Mouse (Mus musculus) regulatory T cell (primary cell): Measurements from ENCODE around the gene Gpatch11.
"Not testable (repeated sequence)": the region's sequence is repeated elsewhere in the genome, so short reads cannot be mapped to it uniquely, and the experiment has no call there.

Experiments used
- in situ Hi-C: fragments of 300-600 bp; cut with MboI, MseI; formaldehyde crosslinking; loops from one replicate; pipeline ENCODE4 v1.15.1; 2025; ENCODE audit warnings: high pct_unique_total_duplicates

Gene Gpatch11

DNA sequence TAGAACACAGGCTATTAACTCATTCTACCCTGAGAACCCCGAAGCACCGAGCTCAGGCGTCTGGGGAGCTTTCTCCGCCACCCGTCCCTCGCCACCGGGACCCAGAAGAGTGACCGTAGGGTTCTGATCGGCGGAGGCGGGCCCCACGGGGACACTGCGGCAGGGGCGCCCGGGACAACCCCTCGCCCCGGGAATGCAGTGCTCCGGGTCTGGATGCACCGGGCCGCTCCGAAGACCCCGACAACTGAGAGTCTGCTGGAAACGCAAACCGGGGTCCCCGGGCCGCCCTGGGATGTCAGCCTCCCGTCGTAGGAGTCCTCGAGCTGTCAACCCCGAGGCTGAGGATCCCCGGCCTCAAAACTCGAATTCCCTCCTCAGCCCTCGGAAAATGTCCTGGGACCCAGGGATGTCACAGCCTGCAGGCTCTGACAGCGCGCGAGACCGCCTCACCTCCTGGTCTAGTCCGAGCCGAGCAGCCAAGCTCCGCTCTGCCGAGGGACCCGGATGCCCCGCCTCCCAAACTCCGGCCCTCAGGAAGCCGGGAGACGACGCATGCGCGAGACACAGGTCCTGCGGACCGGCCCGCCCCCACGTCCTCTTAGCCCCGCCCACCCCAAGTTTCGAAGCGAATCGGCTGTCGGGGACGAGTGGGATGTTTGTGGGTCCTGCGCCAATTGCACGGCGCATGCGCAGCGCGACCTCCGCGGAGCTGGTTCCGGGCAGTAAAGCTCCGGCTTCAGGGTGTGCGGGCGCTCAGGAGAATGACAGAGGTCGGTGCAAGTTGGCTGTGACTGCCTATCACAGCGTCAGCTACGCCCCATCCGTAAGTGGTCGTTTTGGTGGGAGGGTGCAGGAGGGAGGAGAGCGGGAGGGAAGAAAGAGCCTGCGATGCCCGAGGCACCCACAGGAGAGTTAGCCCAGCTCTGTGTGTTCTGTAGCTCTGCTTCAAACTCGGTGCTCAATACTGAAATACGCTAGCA is at the start of gene Gpatch11, which contains the start of gene Heatr5b:
Gene Gpatch11, plus strand, starts transcription at position 712 of the 980 bp plus-strand sequence.
Gene Heatr5b, minus strand, starts transcription at position 509 of the 980 bp plus-strand sequence.
- in situ Hi-C loops: loop anchor here (5.0 to 10.0 kb wide), 3 partner anchors 47 to 1260 kb away; partner anchors contain the start of gene Eif2ak2

DNA sequence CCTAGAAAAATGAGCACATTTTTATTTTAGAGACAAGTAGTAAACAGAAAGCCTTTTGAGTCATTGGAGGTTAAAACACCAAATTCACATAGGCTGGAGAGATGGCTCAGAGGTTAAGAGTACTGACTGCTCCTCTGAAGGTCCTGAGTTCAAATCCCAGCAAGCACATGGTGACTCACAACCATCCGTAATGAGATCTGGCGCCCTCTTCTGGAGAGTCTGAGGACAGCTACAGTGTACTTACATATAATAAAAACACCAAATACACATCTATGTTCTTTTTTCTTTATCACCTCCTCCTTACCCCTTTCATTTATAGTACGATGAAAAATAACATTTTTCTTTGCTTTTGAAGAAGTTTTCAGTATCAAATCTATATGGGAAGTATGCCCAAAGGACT is 47.1 kb upstream of the Gpatch11 start:
- in situ Hi-C loops: not testable (repeated sequence)

DNA sequence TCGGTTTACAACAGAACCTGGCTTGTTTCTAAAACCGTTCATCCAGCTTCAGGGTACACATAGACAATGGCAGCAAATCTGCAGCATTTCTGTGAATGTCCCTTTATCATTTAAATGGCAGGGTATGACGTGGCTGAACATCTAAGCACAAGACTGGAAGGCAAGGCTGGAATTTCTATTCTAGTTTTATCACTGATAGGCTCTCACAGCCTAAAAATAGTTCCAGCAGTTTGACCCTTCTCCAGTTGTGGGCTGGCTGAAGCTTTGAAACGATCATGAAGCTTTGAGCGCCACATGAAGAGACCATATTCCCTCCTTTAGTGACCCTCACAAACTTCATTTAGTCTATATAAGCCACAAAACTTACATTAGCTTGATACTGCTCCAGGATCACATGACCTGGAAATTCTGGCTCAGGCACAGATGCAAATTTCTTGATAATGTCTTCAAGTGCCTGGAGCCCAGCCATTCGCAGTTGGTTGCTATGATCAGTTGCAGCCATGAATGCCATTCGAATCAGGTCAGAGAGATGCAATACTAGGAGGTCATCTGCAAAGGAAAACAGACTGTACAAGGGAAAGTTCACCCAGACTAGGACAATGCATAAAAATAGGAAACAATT is 44.2 kb upstream of the Gpatch11 start:
- in situ Hi-C loops: loop anchor here (10.0 kb wide), 1 partner anchor 404 kb away; no protein-coding TSS in a partner anchor

DNA sequence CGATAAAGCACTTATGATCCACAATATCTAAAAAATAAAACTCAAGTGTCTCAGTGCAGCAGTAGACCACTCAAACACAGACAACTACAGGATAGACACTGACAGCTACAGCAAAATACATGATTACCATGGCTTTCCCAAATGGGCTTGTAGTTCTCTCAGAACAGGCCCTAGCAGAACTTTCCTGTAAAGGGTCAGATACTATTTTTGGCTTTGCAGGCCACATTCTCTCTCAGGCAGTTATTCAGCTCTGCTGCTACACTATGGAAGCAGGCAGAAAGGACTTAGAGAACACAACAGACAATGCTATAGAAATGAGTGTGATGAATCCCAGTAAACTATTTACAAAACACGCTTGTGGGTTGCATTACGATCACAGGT is 43.7 kb upstream of the Gpatch11 start:
- in situ Hi-C loops: loop anchor here (10.0 kb wide), 1 partner anchor 403 kb away; no protein-coding TSS in a partner anchor

DNA sequence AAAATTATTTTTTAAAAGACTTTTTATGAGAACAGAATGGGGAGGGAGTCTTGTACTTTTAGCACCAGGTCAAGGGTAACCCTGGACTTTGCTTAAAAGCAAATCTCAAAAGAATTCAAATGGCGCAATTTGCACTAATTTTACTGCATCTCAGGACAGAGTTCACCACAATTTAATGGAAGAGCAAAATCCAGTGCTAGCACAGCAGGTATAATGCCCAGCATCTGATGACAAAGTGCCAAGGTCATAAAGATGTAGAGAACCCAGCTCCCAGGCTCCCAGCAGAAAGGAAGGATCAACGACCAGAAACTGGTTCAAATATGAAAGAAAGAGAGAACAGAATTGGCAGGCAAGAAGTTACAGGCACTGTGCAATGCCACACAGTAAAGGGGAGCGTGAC is 43.2 kb upstream of the Gpatch11 start:
- in situ Hi-C loops: loop anchor here (10.0 kb wide), 1 partner anchor 403 kb away; no protein-coding TSS in a partner anchor

DNA sequence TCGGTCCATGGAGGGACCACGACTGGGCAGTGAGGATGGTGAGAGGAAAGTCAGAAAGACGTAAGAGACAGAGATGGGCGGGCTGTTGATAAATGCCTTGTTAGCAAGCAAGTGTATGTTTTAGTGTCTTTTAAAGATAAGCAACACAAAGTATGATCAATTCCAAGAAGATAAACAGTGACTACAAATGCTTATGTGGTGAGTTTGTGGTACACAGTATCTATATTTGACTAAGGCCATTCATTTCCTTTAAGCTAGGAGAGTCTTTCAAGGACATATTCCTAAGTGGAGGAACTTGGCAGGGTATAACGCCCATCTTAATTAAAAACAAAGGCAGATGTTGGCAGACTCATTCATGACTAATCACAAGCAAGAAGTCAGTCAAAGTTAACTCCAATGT is 41.0 kb upstream of the Gpatch11 start:
- in situ Hi-C loops: loop anchor here (10.0 kb wide), 1 partner anchor 400 kb away; no protein-coding TSS in a partner anchor

DNA sequence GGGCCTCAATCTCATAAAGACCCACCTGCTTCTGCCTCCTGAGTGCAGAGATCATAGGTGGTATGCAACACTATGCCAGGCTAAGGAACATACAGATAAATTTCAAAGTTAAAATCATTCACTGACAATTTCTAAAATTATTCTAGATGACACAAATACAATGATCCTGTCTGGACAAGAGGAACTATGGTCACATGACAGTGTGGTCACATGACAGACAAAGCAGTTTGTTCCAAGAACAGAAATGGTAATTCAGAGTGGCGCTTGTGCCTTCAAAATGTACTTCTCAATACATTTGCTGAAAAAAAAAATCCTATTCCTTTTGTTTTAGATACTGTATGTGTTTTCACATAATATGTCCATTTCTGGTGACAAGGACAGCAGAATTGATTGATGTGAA is 38.1 kb upstream of the Gpatch11 start:
- in situ Hi-C loops: loop anchor here (10.0 kb wide), 1 partner anchor 398 kb away; no protein-coding TSS in a partner anchor

DNA sequence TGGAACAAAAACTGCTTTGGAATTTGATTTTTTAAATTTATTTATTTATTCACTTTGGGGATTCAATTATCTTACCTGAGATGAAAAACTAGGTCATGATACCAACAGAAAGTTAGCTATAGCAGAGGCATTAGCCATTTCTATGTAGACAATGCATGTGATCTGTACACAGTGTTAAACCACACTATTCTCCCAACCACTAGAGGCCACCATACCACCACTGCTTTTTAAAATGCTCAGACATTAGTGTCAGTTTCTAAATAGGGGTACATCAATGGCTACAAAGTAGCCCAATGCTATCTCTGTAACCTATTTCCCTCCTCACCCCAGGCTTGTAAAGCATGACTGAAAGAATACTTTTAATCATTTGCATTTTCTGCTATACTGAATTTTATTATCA is 26.3 kb upstream of the Gpatch11 start:
- in situ Hi-C loops: no loop called here

DNA sequence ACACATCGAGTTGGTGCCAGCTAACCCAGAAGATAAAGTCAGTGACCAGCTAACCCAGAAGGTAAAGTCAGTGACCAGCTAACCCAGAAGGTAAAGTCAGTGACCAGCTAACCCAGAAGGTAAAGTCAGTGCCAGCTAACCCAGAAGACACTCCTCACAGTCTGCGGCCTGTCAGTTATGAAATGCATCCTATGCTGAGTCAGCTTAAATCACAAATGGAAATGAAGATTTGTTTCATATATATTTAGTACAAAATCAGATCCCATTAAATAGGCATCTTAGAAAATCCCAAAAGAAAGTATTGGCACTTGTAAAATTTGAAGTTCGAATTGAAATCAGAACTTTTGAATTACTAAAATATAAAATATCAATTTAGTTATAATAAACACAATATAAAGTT is 25.8 kb upstream of the Gpatch11 start:
- in situ Hi-C loops: no loop called here

DNA sequence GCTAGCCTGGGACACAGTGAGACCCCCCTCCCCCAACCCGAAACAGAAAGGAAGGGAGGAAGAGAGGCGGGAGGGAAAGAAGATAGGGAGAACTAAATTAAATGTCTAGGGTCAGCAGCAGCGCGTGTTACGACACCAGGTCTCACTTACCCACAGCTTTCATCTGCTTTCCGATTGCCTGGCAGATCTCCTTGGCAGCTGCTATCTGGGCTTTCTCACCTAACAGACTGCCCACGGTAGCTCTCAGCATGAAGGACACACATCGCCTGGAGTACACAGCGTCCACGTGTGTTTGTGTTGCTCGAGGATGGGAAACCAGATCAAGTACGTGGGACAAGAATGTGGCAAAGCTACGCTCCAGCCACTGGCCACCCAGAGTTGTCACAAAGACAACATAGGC is 11.0 kb upstream of the Gpatch11 start:
- in situ Hi-C loops: no loop called here

DNA sequence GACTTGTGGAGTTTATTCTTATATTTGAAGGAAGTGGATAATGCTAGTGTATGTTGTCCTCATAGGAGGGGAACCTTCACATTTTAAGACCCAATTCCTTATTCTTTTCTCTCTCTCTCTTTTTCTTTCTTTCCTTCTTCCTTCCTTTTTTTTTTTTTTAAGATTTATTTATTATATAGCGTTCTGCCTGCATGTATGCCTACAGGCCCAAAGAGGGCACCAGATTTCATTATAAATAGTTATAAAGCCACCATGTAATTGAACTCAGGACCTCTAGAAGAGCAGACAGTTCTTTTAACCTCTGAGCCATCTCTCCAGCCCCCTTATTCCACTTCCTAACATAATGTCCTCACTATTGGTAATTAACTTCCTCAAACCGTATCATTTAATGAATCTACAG is 689 bp downstream of the Gpatch11 start:
- in situ Hi-C loops: loop anchor here (5.0 to 10.0 kb wide), 3 partner anchors 46 to 1259 kb away; partner anchors contain the start of gene Eif2ak2

DNA sequence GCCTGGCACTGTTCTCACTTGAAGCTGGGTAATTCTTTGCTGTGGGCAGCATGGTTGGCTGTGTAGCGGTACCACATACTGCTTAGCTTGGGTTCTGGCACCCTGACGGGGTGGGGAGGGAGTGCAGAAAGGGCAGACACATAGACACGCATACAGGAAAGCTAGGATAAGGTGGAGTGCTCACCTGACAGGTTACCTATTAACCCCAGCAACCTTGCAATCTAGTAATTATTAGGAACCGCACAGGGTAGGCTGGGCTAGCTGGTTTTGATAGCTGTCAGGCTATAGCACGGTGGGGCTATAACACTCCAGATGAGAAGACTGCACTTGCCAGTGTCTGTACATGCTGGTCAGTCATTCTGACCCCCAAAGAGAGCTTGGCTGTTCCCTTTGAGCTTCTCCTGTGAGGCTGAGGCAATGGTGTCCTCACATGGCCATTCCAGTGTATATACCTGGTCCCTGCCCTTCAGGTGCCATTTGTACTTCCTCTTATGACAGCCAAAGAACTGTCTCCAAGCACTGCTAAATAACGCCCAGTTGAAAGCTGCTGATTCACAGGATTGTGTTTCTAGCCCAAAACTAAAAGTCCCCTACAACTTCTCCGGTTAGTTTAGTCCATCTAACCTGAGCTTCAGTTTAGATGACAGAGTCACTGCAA is 7.0 kb downstream of the Gpatch11 start:
- in situ Hi-C loops: no loop called here

DNA sequence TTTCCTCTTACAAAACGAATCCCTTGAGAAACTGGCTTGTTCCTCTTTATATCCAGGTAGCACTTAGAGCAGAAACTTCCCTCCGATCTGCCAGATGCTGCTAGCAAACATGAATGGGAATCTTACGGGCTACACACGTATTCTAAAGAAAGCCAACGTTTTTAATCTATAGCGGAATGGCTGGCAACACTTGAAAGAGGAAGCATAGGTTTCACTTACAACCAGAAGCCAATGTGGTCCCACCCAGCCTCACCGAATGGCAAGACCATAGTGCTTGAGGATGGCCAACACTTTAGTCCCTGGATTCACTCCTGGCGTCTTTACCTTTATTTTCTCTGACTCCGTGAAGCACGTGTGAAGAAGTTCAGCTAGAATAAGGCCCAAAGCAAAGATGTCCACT is 20.9 kb downstream of the Gpatch11 start:
- in situ Hi-C loops: no loop called here

DNA sequence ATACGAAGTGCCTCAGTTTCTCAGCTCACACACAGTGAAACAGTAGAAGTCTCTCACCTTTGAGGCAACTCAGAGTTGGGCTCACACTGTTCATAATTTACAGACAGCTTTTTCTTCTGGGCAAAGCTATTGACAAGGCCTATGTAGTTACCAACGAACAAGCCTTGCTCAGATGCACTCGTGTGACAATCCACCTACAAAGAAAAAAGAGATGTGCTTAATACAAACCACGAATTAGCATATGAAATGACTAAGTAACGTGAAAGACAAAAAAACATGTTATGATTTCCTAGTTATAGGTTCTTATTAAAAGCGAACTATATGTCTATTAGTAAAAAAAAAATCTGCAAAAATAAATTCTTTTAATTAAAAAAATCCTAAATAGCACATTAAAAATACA is 38.5 kb downstream of the Gpatch11 start:
- in situ Hi-C loops: no loop called here

DNA sequence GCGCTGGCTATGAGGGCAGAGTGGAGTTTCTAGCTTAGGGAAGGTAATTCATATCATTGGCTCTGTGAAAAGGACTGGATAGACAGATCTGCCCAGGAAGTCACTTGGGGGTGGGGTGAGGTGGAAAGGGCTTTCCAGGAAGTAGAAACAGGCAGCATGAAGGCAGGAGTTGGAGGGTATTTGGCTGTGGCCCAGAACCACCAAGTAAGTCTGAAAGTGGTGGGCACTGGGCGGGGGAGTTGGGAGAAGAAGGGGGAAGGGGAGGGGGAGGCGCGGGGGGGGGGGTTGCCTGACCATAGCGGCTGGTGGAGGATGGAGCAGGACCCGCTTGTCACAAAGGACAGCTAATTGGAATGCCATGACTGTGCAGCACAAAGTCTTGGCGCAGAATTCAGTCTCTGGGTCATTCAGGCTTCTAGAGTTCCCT is 46.5 kb downstream of the Gpatch11 start:
- in situ Hi-C loops: loop anchor here (5.0 kb wide), 1 partner anchor 45 kb away; the partner anchor contains the start of genes Gpatch11 and Heatr5b

DNA sequence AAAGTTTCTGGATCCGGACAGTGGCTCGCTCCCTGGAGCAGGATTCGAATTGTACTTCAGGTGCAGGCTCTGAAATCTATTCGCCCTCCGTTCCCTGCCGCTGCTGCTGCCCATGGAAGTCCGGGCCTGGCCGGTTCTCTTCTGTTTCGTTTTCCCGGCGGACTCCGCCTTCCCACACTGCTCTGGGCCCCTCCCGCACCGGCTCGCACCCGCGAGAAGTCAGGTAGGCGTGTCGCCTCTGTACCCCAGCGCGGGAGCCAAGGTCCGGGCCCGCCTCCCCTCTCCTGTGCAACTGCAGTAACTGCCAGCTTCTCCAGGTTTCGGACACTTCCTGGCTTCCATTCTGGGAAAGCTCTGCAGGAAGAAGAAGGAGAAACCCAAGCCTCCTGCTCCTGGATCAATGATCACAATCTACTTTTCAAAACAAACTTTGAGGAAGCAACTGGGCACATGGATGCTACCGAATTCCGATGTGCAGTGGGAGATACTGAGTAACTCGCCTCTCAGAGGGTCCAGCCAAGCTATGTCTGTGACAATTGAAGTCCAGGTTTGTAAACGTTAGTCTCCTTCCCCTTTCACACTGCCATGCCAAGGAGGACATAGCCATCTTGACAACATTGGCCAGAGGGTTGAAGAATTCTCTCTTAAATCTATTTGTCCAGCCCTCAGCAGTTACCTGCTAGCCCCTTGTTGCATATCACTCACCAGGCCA is 47.2 kb downstream of the Gpatch11 start, which contains the start of gene Eif2ak2:
Gene Eif2ak2, minus strand, starts transcription at position 173 of the 712 bp plus-strand sequence.
- in situ Hi-C loops: loop anchor here (5.0 kb wide), 1 partner anchor 45 kb away; the partner anchor contains the start of genes Gpatch11 and Heatr5b

DNA sequence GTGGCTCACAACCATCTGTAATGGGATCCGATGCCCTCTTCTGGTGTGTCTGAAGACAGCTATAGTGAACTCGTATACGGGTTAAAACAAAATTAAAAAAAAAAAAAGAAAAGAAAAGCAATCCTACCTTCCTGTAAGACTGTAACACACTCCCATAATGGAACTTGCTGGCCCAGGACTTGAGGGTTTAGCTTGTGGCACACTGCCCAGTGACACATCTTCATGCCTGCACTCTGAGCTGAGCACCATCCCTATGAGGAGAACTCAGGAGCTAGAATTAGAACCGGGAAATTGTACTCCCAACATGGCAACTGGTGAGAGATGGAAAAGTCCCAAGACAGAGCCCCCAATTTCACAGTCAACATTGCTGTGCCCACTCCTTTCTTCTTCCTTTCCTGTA is 47.9 kb downstream of the Gpatch11 start:
- in situ Hi-C loops: loop anchor here (5.0 kb wide), 1 partner anchor 46 kb away; the partner anchor contains the start of genes Gpatch11 and Heatr5b

DNA sequence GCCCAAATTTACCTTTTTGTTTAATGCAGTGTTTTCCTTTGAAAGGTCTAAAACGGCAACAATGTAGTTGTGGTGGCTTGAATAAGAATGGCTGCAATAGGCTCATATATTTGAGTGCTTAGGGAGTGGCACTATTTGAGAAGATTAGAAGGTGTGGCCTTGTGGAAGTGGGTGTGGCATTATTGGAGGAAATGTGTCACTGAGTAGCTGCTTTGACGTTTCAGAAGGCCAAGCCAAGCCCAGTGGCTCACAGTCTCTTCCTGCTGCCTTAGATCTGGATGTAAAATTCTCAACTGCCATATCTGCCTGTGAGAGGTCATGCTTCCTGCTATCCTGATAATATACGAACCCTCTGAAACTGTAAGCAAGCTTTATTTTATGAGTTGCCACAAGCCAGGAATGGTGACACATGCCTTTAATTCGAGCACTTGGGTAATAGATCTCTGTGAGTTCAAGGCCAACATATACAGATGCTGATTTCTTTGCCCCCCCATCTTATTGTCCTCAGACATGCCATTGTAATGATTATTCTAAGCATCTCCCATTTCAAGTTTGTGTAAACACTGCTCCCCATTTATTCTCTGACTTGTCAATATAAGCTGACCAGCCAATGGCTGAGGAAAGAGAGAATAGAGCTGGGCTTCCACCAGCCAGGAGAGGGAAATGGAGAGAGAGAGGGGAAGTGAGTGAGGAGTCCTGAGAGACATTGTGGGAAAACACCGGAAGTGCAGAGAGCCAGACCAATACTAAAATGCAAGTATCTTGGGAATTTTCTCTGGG is 50.1 kb downstream of the Gpatch11 start:
- in situ Hi-C loops: no loop called here

DNA sequence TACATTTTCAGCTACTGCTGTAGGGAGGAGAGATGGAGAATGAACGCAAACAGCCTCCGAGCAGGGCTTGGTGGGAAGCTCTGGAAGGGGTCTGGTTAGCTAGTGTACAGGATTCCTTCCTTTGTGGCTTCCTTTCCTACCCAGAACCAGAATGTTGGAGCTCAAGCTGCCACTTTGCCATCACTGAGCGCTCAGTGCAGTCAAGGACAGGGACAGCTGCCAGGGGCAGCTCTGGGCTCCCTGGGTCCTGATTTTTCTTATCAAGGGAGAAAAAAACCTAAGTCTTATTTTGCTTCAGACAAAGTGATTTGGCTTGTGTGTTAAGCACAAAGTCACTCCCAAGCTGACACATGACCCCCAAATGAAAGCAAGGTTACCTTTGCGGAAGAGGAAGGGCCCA is 53.2 kb downstream of the Gpatch11 start:
- in situ Hi-C loops: no loop called here

DNA sequence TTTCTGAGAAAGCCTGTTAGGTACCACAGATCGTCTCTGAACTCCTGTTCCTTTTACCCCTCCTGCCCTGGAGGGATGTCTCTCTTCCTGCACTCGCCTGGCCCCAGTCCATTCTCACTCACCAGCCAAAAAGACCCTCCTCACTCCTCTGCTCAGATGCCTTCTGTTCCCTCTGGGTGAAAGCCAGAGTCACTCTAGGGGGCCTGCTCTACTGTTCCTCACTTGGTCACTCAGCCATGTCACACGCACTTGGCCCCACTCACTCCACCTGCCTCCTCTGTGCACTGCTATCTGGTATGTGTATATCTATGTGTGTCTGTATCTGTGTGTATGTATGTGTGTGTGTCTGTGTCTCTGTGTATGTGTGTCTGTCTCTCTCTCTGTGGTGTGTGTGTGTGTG is 53.8 kb downstream of the Gpatch11 start:
- in situ Hi-C loops: no loop called here
